9 mouse cellular contexts compared by ENCODE assay signal in the genomic region with DNA sequence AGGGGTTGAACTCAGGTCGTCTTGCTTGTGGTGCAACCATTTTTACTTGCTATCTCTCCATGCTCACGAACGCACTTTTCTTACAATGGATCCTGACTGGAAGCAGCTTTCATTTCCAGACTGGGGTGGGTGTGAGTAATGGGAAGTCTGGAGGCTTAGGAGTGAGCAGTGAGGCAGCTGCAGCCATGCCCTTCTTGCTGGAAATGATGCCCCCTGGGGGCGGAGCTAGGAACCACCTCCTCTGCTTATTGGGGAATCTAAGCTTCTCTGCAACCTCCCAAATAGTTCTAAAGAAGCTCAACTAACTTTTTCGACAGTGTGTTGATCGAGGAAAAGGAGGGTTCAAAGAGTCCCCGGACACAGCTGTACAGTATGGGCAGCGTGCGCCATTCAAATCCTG.
DNase-seq lines count a peak whose midpoint lies in the region; ATAC-seq and TF ChIP-seq lines count a peak whose summit lies in the region.
"Had no signal": no experiment of that assay in that cellular context is flagged by ENCODE, and none has a peak within 500 bp of the region (broad histone marks: within the 10 kb centered on the region; RNA-seq: fewer than 3 reads in every experiment).

No protein-coding gene starts in this region.

- H3K79me2 ChIP-seq in CH12.LX (replicated peaks; ENCODE audit: control insufficient read depth, extremely low read depth, insufficient read depth, poor library complexity, severe bottlenecking) = no peaks in the 10 kb centered on the region

- H3K36me3 ChIP-seq in intestine, postnatal 0 days (ENCODE audit: control insufficient read depth, insufficient read depth) = peaks cover 42% of the 10 kb centered on the region
- H3K36me3 ChIP-seq in intestine, embryonic 15.5 days = peaks cover 5% of the 10 kb centered on the region
- peaks cover 57 to 73% of the 10 kb centered on the region in 2 experiments for H3K36me3 ChIP-seq in CH12.LX (replicated peaks in 1 of 2; ENCODE audit: control insufficient read depth in 1 of 2, insufficient read depth in 1 of 2, low read length in 1 of 2)
- H3K36me3 ChIP-seq in liver, postnatal 0 days (replicated peaks; ENCODE audit: insufficient read depth, low read length) = peaks cover 24% of the 10 kb centered on the region
- no peaks in the 10 kb centered on the region for H3K36me3 ChIP-seq in hindbrain, embryonic 12.5 days

- in situ Hi-C loops in CH12.LX (cut with MboI; ENCODE audit: low pct_ligation_motif_present, low pct_unique_long_range_greater_than_20kb, low sequenced_read_pairs) = loop anchor here (10.0 kb wide), 2 partner anchors 86 to 236 kb away; a partner anchor contains a TSS

- TF ChIP-seq EP300 in CH12.LX (IDR thresholded peaks at IDR 0.05; ENCODE audit: low read length) = no peak
- TF ChIP-seq EP300 in liver, postnatal 0 days (IDR thresholded peaks at IDR 0.05; ENCODE audit: low read depth) = no peak

- DNase-seq in 3T3-L1 (ENCODE audit: low read depth, low spot score) (peak; percentile 38), CH12.LX (ENCODE audit: extremely low read depth) (peak; percentile 27)
- DNase-seq in liver, postnatal 0 days = no peak
- no peak for DNase-seq in cerebellum, adult 9-10 months

- H3K4me3 ChIP-seq in intestine, postnatal 0 days (ENCODE audit: low read depth, low read length) = no peak overlapping the region
- no peak overlapping the region for H3K4me3 ChIP-seq in intestine, embryonic 15.5 days (replicated peaks)
- no peak overlapping the region for H3K4me3 ChIP-seq in CH12.LX (replicated peaks in 1 of 3; ENCODE audit: low read depth in 2 of 3, low read length in 2 of 3, poor library complexity in 1 of 3)
- H3K4me3 ChIP-seq in liver, postnatal 0 days (ENCODE audit: low read depth, low read length) = no peak overlapping the region
- H3K4me3 ChIP-seq in hindbrain, embryonic 12.5 days = no peak overlapping the region
- H3K4me3 ChIP-seq: limb, embryonic 13.5 days had no signal

- no peak overlapping the region for H3K4me2 ChIP-seq in intestine, postnatal 0 days (replicated peaks; ENCODE audit: low read depth)
- H3K4me2 ChIP-seq in intestine, embryonic 15.5 days (replicated peaks) = no peak overlapping the region
- no peak overlapping the region for H3K4me2 ChIP-seq in CH12.LX (ENCODE audit: insufficient read depth, low read depth, poor library complexity, severe bottlenecking)
- no peak overlapping the region for H3K4me2 ChIP-seq in liver, postnatal 0 days (ENCODE audit: low read depth, low read length)
- H3K4me2 ChIP-seq in hindbrain, embryonic 12.5 days (replicated peaks) = no peak overlapping the region
- H3K4me2 ChIP-seq: limb, embryonic 13.5 days had no signal

- no peaks in the 10 kb centered on the region for H3K9me3 ChIP-seq in intestine, postnatal 0 days (ENCODE audit: control insufficient read depth)
- no peaks in the 10 kb centered on the region for H3K9me3 ChIP-seq in intestine, embryonic 15.5 days
- H3K9me3 ChIP-seq in CH12.LX (replicated peaks; ENCODE audit: low read length) = no peaks in the 10 kb centered on the region
- H3K9me3 ChIP-seq in liver, postnatal 0 days (ENCODE audit: low read length) = no peaks in the 10 kb centered on the region
- no peaks in the 10 kb centered on the region for H3K9me3 ChIP-seq in hindbrain, embryonic 12.5 days (replicated peaks)
- H3K9me3 ChIP-seq: limb, embryonic 13.5 days had no signal

- no peaks in the 10 kb centered on the region for H3K4me1 ChIP-seq in intestine, postnatal 0 days (replicated peaks; ENCODE audit: control insufficient read depth, insufficient read depth, low read length)
- H3K4me1 ChIP-seq in intestine, embryonic 15.5 days (replicated peaks) = no peaks in the 10 kb centered on the region
- H3K4me1 ChIP-seq in CH12.LX (ENCODE audit: control insufficient read depth in 1 of 2, insufficient read depth in 2 of 2) = peaks cover 4 to 22% of the 10 kb centered on the region in 2 experiments
- peaks cover 23% of the 10 kb centered on the region for H3K4me1 ChIP-seq in liver, postnatal 0 days (ENCODE audit: insufficient read depth)
- 0 out of 2 replicates have a peak, but pooled peaks cover 3% of the 10 kb centered on the region for H3K4me1 ChIP-seq in hindbrain, embryonic 12.5 days

- H3K27me3 ChIP-seq in intestine, postnatal 0 days (replicated peaks; ENCODE audit: control insufficient read depth, insufficient read depth, low read length) = no peaks in the 10 kb centered on the region
- H3K27me3 ChIP-seq in intestine, embryonic 15.5 days (replicated peaks) = no peaks in the 10 kb centered on the region
- no peaks in the 10 kb centered on the region for H3K27me3 ChIP-seq in CH12.LX (replicated peaks)
- H3K27me3 ChIP-seq in liver, postnatal 0 days (ENCODE audit: insufficient read depth, low read length) = no peaks in the 10 kb centered on the region
- no peaks in the 10 kb centered on the region for H3K27me3 ChIP-seq in hindbrain, embryonic 12.5 days
- H3K27me3 ChIP-seq: limb, embryonic 13.5 days had no signal

- TF ChIP-seq POLR2A in CH12.LX (IDR thresholded peaks at IDR 0.05; ENCODE audit: low read depth, low read length) = no peak

- TF ChIP-seq RAD21 in CH12.LX (IDR thresholded peaks at IDR 0.05; ENCODE audit: low read depth, low read length) = no peak; the same call in 1 of the 2 replicates

- 90% methylated on average over 9 of the region's 9 CpGs for WGBS in intestine, postnatal 0 days
- 90% methylated on average over 9 of the region's 9 CpGs for WGBS in intestine, embryonic 15.5 days
- WGBS in liver, postnatal 0 days (ENCODE audit: insufficient replicate concordance) = 82% methylated on average over 9 of the region's 9 CpGs
- 89% methylated on average over 9 of the region's 9 CpGs for WGBS in hindbrain, embryonic 12.5 days

- peak; percentile 50 for TF ChIP-seq CTCF in intestine, postnatal 0 days (IDR thresholded peaks at IDR 0.05; ENCODE audit: low read depth)
- peak; percentile 13 to 53; a peak in 2 of 4 replicates for TF ChIP-seq CTCF in CH12.LX (conservative IDR thresholded peaks at IDR 0.05 in 1 of 2, IDR thresholded peaks at IDR 0.05 in 1 of 2; ENCODE audit: low read depth in 2 of 2, low read length in 2 of 2)
- peak; percentile 48 for TF ChIP-seq CTCF in liver, postnatal 0 days (IDR thresholded peaks at IDR 0.05; ENCODE audit: low read depth)

- no peak for ATAC-seq in intestine, postnatal 0 days
- ATAC-seq in intestine, embryonic 15.5 days = no peak
- no peak for ATAC-seq in liver, postnatal 0 days
- ATAC-seq in hindbrain, embryonic 12.5 days (ENCODE audit: low FRiP score) = no peak
- ATAC-seq: forebrain, embryonic 16.5 days had no signal

- no peak overlapping the region for H3K9ac ChIP-seq in intestine, postnatal 0 days (ENCODE audit: low read depth, low read length)
- H3K9ac ChIP-seq in intestine, embryonic 15.5 days = no peak overlapping the region
- H3K9ac ChIP-seq in CH12.LX (ENCODE audit: insufficient read depth, low read depth) = no peak overlapping the region
- H3K9ac ChIP-seq in liver, postnatal 0 days (replicated peaks) = no peak overlapping the region
- no peak overlapping the region for H3K9ac ChIP-seq in hindbrain, embryonic 12.5 days
- H3K9ac ChIP-seq: limb, embryonic 13.5 days had no signal

- dilution Hi-C loops in CH12.LX (cut with MboI; ENCODE audit: extremely low pct_ligation_motif_present, extremely low pct_unique_long_range_greater_than_20kb, low sequenced_read_pairs) = no loop called here

- H3K27ac ChIP-seq in intestine, postnatal 0 days (ENCODE audit: low read depth, low read length) = no peak overlapping the region
- no peak overlapping the region for H3K27ac ChIP-seq in intestine, embryonic 15.5 days
- no peak overlapping the region; the same call in 1 of the 2 replicates for H3K27ac ChIP-seq in CH12.LX (ENCODE audit: insufficient read depth, low read depth)
- no peak overlapping the region for H3K27ac ChIP-seq in liver, postnatal 0 days (ENCODE audit: low read depth)
- no peak overlapping the region for H3K27ac ChIP-seq in hindbrain, embryonic 12.5 days
- H3K27ac ChIP-seq: limb, embryonic 13.5 days had no signal

TF ChIP-seq in CH12.LX, 34 proteins besides CTCF, POLR2A, EP300 and RAD21:
- TF ChIP-seq SMC3 (IDR thresholded peaks at IDR 0.05; ENCODE audit: low read depth, low read length) (peak; percentile 26; the same call in 1 of the 2 replicates), JUND (conservative IDR thresholded peaks at IDR 0.05; ENCODE audit: low read depth, low read length) (no peak)

Comparison
In these comparisons a context has a peak if more than half of its experiments do, and no peak if none do; other contexts are left out.
1. DNase-seq: peak in 3T3-L1 (single experiment) and CH12.LX (single experiment); none in liver, postnatal 0 days (single experiment) and cerebellum, adult 9-10 months (single experiment).
2. Peak in every context shown above with its lines, with median percentiles within 50 percentile points of each other: CTCF ChIP-seq.